Mouse (Mus musculus) frontal cortex, adult (tissue): ENCODE data around the gene Napepld.
A peak's percentile ranks its signal among the peaks of the same experiment; 100 is the strongest.
"Not testable (repeated sequence)": the region's sequence is repeated elsewhere in the genome, so short reads cannot be mapped to it uniquely, and the experiment has no call there.

ENCODE experiments used
- ATAC-seq: cut with Nextera tagmentation; 2 replicates; pipeline ENCODE4 v1.9.2; 2017; ENCODE audit warnings: mild to moderate bottlenecking, moderate library complexity, mixed read lengths; ENCODE audit not compliant: low TSS enrichment

Gene Napepld

DNA sequence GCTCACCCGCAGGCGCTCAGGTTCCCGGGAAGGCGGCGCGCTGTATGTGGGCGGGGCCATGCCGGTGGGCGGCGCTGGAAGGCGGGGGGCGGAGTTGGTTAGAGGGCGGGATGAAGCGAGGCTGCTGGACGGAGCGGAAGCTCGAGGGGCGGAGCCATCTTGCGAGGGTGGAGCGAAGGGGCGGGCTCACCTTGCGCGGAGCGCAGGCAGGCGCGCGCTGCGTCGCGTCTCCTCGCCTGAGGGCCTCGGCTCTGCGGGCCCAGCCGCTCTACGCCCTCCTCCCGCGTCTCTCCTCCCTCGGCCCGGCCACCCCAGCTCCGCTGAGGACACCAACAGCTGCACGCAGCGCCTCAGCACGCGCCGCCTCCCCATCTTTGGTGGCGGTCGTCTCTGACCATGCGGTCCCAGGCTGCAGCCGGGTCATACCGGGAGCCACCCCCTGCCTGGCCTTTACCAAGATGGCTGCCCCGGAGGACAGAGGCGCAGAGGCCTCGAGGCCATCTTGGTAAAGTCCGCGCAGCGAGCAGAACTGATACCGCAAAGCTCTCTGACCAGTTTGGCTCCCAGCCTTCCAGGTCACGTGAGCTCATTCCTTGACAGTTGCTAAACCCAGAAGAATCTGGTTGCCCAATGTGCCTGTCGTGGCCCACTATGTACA, at the start of gene Napepld:
Gene Napepld, minus strand, starts transcription at position 46 of the 658 bp plus-strand sequence.
- peak; percentile 92 for ATAC-seq

DNA sequence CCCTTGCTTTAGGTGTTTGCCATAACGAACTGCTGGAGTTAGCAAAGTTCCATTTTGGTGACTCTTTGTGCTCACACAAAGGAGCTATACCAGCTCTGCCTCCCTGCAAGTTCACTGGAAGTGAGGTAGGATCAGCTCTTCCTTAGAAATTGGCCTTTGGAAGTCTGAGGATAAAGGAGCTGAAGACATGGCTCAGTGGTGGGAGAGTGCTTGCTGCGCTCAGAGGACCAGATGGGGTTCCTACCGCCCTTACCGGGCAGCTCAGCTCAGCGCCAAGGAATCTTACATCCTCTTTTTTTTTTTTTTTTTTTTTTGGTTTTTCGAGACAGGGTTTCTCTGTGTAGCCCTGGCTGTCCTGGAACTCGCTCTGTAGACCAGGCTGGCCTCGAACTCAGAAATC, 44.8 kb upstream of the Napepld start:
- ATAC-seq, result peak; percentile 55; the same call in 1 of the 2 replicates

DNA sequence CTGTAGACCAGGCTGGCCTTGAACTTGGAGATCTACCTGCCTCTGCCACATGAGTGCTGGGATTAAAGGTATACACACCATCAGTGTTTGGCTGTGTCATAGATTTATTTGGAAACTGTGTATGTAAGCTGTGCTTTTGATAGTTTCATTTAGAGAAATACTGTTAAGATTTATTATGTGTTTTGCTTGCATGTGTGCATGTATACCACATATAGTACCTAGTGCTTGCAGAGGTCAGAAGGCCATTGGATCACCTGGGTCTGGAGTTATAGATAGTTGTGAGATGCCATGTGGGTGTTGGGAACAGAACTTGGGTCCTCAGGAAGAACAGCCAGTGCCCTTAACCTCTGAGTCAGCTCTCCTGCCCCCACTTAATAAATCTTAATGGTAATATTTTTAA, 43.5 kb upstream of the Napepld start:
- no peak for ATAC-seq

GRCm38 (mm10) chr5:21743606-21744005, 42.4 kb upstream of the Napepld start:
- no peak for ATAC-seq

GRCm38 (mm10) chr5:21739881-21740280, 38.7 kb upstream of the Napepld start:
- no peak for ATAC-seq

- no peak for ATAC-seq
Observed at GRCm38 (mm10) chr5:21739120-21739519, 37.9 kb upstream of the Napepld start.

DNA sequence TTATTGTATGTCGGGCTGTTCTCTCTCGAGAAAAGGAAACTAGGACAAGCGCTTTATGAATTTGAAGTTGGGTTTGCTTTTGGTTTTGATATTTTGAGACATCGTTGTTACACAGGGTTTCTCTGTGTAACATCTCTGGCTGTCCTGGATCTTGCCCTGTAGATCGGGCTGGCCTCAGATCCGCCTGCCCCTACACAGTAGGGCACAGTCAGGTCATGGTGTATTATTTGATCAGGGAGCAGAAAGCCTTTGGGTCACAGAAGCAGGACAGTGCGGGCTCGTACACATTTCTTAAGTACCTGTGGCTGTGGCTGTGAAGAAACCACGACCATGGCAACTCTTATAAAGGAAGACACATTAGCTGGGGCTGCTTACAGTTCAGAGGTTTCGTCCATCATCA, 36.4 kb upstream of the Napepld start:
- ATAC-seq, result no peak

- ATAC-seq, result peak; percentile 78
Observed at GRCm38 (mm10) chr5:21736956-21737585, 35.9 kb upstream of the Napepld start, which contains the start of gene Pmpcb. TSS of gene Pmpcb (plus strand) at chr5:21737141.

DNA sequence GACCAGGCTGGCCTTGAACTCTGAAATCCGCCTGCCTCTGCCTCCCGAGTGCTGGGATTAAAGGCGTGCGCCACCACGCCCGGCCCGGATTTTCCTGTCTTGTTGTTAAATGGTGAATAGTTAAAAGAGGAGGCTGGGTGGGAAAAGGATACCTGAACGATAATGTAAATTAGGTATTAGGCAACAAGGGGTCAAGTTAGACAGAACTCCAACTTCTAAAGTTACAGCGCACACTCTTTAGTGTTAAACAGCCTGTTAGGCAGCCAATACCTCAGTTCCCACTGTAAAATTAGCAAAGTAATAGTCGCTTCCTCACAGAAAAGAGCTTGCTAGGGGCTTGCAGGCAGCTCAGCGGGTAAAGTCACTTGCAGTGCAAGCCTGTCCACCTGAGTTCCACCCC, 34.9 kb upstream of the Napepld start:
- ATAC-seq, result no peak

DNA sequence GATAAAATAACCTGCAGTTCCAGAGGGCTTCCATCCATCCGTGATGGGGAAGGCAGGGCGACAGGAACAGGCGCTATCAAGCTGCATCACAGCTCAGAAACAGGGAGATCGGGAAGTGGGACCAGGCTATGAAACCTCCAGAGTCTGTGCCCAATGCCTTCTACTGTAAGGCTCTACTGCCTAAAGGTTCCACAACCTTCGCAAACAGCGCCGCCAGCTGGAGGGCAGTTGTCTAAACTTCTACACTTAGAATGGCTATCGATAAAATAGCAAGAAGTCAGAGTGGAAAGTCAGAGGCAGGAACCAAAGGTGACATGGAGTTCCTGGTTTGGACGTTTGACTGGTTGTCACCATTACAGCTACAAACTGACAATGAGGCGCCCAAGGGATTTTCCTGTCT, 34.4 kb upstream of the Napepld start:
- peak; percentile 36 for ATAC-seq

DNA sequence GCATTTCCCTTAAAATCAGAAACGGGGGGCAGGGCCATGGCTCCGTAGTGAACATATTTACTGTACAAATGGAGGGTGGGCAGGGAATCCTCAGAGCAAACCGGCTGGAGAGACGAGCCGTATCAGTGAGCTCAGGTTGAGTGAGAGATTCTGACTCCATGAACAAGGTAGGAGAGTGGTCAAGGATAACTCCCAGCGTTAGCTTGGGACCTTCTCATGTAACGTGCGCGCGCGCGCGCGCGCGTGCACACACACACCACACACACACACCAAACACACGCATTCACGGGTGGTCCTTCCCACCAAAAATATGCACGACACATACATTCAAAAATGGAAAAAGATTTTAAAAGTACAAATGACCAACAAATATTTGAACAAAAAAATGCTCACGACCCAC, 33.9 kb upstream of the Napepld start:
- no peak for ATAC-seq

GRCm38 (mm10) chr5:21732930-21733329, 31.7 kb upstream of the Napepld start:
- peak; percentile 70 for ATAC-seq

- no peak for ATAC-seq
Observed at GRCm38 (mm10) chr5:21732177-21732911, 31.1 kb upstream of the Napepld start.

DNA sequence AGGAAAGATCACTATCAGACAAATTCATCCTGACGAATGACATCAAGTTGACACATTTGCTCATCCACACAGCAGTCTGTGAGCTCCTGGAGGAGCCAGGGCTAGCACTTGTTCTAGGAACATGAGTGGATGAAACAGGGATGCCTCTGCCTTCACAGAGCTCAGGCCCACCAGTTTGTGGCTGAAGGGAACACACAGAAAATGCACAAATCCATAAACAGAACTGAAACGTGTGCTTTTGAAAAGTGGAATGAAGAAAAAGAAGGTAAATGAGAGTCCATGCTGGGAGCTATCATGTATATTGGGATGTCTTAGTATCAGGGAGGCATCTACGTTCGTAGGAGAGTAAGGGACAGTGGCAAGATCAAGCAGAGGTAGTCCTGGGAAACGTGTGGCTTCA, 27.9 kb upstream of the Napepld start:
- no peak for ATAC-seq

DNA sequence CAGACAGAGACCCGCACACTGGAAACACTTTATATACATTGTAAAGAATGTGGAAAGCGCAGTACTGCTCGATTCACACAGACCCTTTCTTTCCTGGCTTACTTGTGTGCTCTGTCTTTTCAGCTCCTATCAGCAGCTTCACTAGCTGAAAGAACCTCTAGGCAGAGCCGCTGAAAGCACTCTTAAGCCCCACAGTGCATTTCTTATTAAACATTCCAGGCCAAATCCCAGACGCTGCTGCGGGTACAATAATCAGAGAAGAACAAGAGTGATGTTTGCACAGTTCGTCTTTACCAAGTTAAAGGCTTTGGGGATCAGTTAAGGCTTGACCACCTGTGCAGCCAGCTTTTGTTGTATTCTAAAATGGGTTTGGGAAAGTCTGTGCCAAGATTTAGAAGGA, 23.7 kb upstream of the Napepld start:
- 0 out of 2 replicates have a peak, but pooled peaks have one; percentile 44 for ATAC-seq

GRCm38 (mm10) chr5:21724427-21724826, 23.2 kb upstream of the Napepld start:
- peak; percentile 41; the same call in 1 of the 2 replicates for ATAC-seq

GRCm38 (mm10) chr5:21719209-21719608, 18.0 kb upstream of the Napepld start:
- ATAC-seq, result no peak

DNA sequence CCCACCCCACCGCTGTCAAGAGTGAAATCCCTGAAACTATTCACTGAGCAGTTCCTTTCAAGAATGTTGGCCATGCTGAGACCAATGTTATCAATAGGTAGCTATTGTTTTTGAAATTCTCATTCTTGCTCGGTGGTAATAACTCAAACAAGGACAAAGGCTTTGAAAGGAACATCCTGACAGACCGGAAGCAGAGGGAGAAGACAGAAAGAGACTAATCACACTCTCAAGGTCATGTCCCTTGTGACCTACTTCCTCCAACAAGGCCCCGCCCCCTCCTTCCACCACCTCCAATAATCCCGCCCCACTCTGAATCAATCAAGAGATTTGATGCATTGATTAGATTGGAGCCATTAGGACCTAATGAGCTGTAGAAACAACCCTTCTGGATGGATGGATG, 17.4 kb upstream of the Napepld start:
- no peak for ATAC-seq

DNA sequence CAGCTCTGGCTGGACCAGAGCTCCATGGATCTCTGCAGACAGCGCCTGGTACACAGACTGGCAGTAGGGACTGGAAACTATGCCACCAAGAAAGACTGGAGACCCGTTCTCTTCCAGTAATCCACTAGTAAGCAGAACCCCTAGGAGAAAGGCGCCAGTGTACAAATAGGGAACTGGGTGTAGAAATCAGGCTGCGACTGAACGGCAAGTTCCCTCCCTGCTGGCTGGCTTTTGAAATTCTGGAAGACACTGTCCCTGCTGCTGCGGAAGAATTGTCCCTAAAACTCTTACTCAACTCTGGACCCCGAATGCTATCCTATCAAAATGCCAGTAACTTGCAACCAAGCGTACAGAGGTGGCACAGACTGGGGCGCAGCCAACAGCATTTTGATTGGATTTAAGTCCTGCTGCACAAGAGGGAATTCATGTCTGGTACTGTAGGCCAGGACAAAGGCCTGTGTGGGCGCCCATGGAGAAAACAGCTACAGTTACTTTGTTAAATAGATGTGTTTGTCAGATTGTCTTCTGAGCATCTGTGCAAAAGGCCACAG, 16.0 kb upstream of the Napepld start:
- ATAC-seq, result no peak

- ATAC-seq, result no peak
Observed at GRCm38 (mm10) chr5:21714447-21714846, 13.3 kb upstream of the Napepld start.

DNA sequence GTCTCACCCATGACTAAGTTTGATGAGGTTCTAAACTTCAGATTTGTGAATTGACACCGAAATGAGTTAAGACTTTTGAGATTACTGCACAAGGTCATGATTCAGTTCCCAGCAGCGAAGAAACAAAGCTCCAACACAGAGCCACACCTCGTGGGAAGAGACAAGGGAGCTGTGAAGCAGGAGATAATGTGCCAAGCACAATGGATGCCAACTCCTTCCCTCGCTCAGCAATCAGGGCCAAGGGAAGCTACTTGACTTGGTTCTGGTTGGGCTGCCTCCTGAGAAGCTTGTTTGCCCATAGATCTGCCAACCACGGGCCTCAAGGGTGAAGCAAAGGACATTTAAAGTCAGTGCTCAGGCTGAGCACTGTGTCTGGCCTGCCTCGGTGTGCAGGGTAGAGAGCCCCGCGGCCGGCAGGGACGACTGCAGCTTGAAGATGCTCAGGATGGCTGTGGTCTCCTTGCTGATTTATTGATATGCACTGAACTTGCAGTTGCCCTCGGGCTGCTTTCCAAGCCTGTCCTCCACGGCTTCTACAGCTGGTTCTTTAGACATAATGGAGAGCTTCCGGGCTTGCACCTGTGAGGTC, 11.0 kb upstream of the Napepld start:
- peak; percentile 72 for ATAC-seq

- ATAC-seq, result not testable (repeated sequence)
Observed at GRCm38 (mm10) chr5:21708011-21708410, 6.8 kb upstream of the Napepld start.
